In the genomic region with DNA sequence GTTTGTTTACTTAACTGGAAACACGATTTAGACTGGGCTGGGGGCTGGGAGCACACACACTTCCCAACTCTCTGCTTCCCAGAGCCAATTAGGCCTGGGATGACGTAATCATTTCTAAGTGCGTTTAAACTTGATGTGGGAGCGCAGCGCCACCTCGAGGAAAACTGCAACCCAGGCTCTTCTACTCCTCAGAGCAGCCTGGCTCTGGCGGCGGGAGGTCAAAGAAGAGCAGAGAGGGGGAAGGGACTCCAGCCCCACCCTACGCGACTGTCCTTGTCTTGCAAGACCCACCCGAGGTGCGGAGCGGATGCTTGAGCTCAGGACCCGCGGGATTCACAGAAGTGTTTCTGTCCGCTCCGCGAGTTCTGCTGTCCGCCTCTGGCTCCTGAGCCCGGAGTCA, we compare ENCODE assay signal across 9 mouse cellular contexts. TPM values are rescaled to one million over a fixed set of nuclear protein-coding genes. Genes with fewer than 3 reads are reported as not detected.
DNase-seq lines count a peak whose midpoint lies in the region; ATAC-seq lines count a peak whose summit lies in the region.
"Had no signal": no experiment of that assay in that cellular context is flagged by ENCODE, and none has a peak within 500 bp of the region (broad histone marks: within the 10 kb centered on the region; RNA-seq: fewer than 3 reads in every experiment).

No protein-coding gene starts in this region.

- peak; percentile 78 for DNase-seq in CD4-positive, CD25-positive, alpha-beta regulatory T cell, adult 2 months (ENCODE audit: low read depth, low spot score)
- peak; percentile 92 for DNase-seq in forebrain, embryonic 11.5 days (ENCODE audit: low spot score)
- DNase-seq in kidney, postnatal 25 days: peak; percentile 91 to 92
- DNase-seq in liver, embryonic 13.5 days: peak; percentile 38
- peak; percentile 38 to 41 for DNase-seq in natural killer cell, adult 2 months (ENCODE audit: low spot score in 2 of 2)

- H3K27ac ChIP-seq in brown adipose tissue, adult 24 weeks (replicated peaks; ENCODE audit: low read depth, low read length): no peak overlapping the region; the same call in 1 of the 2 replicates
- H3K27ac ChIP-seq in forebrain, embryonic 11.5 days (ENCODE audit: low read depth, low read length): no peak overlapping the region
- no peak overlapping the region for H3K27ac ChIP-seq in heart, embryonic 15.5 days
- no peak overlapping the region for H3K27ac ChIP-seq in liver, embryonic 13.5 days
- no peak overlapping the region for H3K27ac ChIP-seq in stomach, embryonic 15.5 days

- no peaks in the 10 kb centered on the region for H3K4me1 ChIP-seq in brown adipose tissue, adult 24 weeks (ENCODE audit: control insufficient read depth, insufficient read depth, insufficient read length, low read length)
- H3K4me1 ChIP-seq in forebrain, embryonic 11.5 days (replicated peaks; ENCODE audit: control insufficient read depth, insufficient read depth, low read length): peaks cover 9% of the 10 kb centered on the region
- peaks cover 25% of the 10 kb centered on the region for H3K4me1 ChIP-seq in heart, embryonic 15.5 days (replicated peaks)
- peaks cover 7% of the 10 kb centered on the region; the same call in 1 of the 2 replicates for H3K4me1 ChIP-seq in liver, embryonic 13.5 days (replicated peaks)
- peaks cover 20% of the 10 kb centered on the region for H3K4me1 ChIP-seq in stomach, embryonic 15.5 days

- no peaks in the 10 kb centered on the region for H3K9me3 ChIP-seq in forebrain, embryonic 11.5 days (ENCODE audit: control insufficient read depth, low read length)
- no peaks in the 10 kb centered on the region for H3K9me3 ChIP-seq in heart, embryonic 15.5 days (replicated peaks)
- no peaks in the 10 kb centered on the region for H3K9me3 ChIP-seq in liver, embryonic 13.5 days (replicated peaks)
- no peaks in the 10 kb centered on the region for H3K9me3 ChIP-seq in stomach, embryonic 15.5 days

- no peaks in the 10 kb centered on the region for H3K27me3 ChIP-seq in forebrain, embryonic 11.5 days (ENCODE audit: control insufficient read depth, insufficient read depth, low read length)
- H3K27me3 ChIP-seq in heart, embryonic 15.5 days: peaks cover 8% of the 10 kb centered on the region; the same call in 1 of the 2 replicates
- H3K27me3 ChIP-seq in liver, embryonic 13.5 days: peaks cover 27% of the 10 kb centered on the region
- no peaks in the 10 kb centered on the region for H3K27me3 ChIP-seq in stomach, embryonic 15.5 days (replicated peaks)

- ATAC-seq in forebrain, embryonic 11.5 days (replicated peaks; ENCODE audit: low FRiP score): peak; percentile 72
- ATAC-seq in heart, embryonic 15.5 days (replicated peaks; ENCODE audit: insufficient number of reproducible peaks, insufficient read depth, low FRiP score, low read depth): peak; percentile 59
- 0 out of 2 replicates have a peak, but pooled peaks have one; percentile 28 for ATAC-seq in liver, embryonic 13.5 days (ENCODE audit: low read depth)
- ATAC-seq in stomach, embryonic 15.5 days (ENCODE audit: insufficient read depth, low FRiP score, low read depth): peak; percentile 70

- peak overlapping the region; percentile 59 for H3K4me2 ChIP-seq in forebrain, embryonic 11.5 days (ENCODE audit: low read depth, low read length, severe bottlenecking)
- H3K4me2 ChIP-seq in heart, embryonic 15.5 days: peak overlapping the region; percentile 96
- H3K4me2 ChIP-seq in liver, embryonic 13.5 days: peak overlapping the region; percentile 67
- peak overlapping the region; percentile 87 for H3K4me2 ChIP-seq in stomach, embryonic 15.5 days

- H3K9ac ChIP-seq in forebrain, embryonic 11.5 days (ENCODE audit: low read length): peak overlapping the region; percentile 46
- H3K9ac ChIP-seq in heart, embryonic 15.5 days: peak overlapping the region; percentile 66
- peak overlapping the region; percentile 41; the same call in 1 of the 2 replicates for H3K9ac ChIP-seq in liver, embryonic 13.5 days
- no peak overlapping the region for H3K9ac ChIP-seq in stomach, embryonic 15.5 days

- no peaks in the 10 kb centered on the region for H3K36me3 ChIP-seq in forebrain, embryonic 11.5 days (ENCODE audit: control insufficient read depth, insufficient read depth, low read length)
- H3K36me3 ChIP-seq in heart, embryonic 15.5 days: no peaks in the 10 kb centered on the region
- H3K36me3 ChIP-seq in liver, embryonic 13.5 days: no peaks in the 10 kb centered on the region
- H3K36me3 ChIP-seq in stomach, embryonic 15.5 days: no peaks in the 10 kb centered on the region

- peak overlapping the region; percentile 58 for H3K4me3 ChIP-seq in brown adipose tissue, adult 24 weeks (ENCODE audit: insufficient read depth, low read depth, low read length)
- H3K4me3 ChIP-seq in forebrain, embryonic 11.5 days (ENCODE audit: low read depth, low read length): peak overlapping the region; percentile 23
- peak overlapping the region; percentile 55 for H3K4me3 ChIP-seq in heart, embryonic 15.5 days
- peak overlapping the region; percentile 43 for H3K4me3 ChIP-seq in liver, embryonic 13.5 days (replicated peaks)
- H3K4me3 ChIP-seq in stomach, embryonic 15.5 days (replicated peaks): peak overlapping the region; percentile 46
- H3K4me3 ChIP-seq: erythroblast, embryonic 14.5 days had no signal

- 2% methylated on average over 20 of the region's 20 CpGs for WGBS in forebrain, embryonic 11.5 days
- WGBS in heart, embryonic 15.5 days: 2% methylated on average over 20 of the region's 20 CpGs
- WGBS in liver, embryonic 13.5 days (ENCODE audit: insufficient replicate concordance): 2% methylated on average over 20 of the region's 20 CpGs
- WGBS in stomach, embryonic 15.5 days: 2% methylated on average over 20 of the region's 20 CpGs

RNA-seq across cellular contexts. Expression of gene Shisa4, which starts 6.8 kb away (rescaled TPM):
- 2.1 and 3.2 TPM in 2 replicates for polyA plus RNA-seq in brown adipose tissue, adult 24 weeks (2012; ENCODE audit: insufficient read depth, insufficient read length, missing spikeins)
- 50.3 and 58.7 TPM in 2 replicates for polyA plus RNA-seq in forebrain, embryonic 11.5 days (2014; fragmentation: Nextera tagmentation; extraction: Ambion mirVana)
- 26.0 and 33.0 TPM in 2 replicates for polyA plus RNA-seq in heart, embryonic 15.5 days (2015; fragmentation: Nextera tagmentation; extraction: Ambion mirVana)
- polyA plus RNA-seq in liver, embryonic 13.5 days (2015; fragmentation: Nextera tagmentation; extraction: Ambion mirVana): 2.4 and 2.9 TPM in 2 replicates
- polyA plus RNA-seq in stomach, embryonic 15.5 days (2015; fragmentation: Nextera tagmentation; extraction: Ambion mirVana): 42.3 and 44.1 TPM in 2 replicates
- polyA plus RNA-seq: erythroblast, embryonic 14.5 days had no signal

RNA-seq across cellular contexts. Expression of gene Lmod1, which starts 43.6 kb away (rescaled TPM):
- polyA plus RNA-seq in brown adipose tissue, adult 24 weeks (2012; ENCODE audit: insufficient read depth, insufficient read length, missing spikeins): 1.8 and 2.1 TPM in 2 replicates
- 0.67 and 0.68 TPM in 2 replicates for polyA plus RNA-seq in forebrain, embryonic 11.5 days (2014; fragmentation: Nextera tagmentation; extraction: Ambion mirVana)
- polyA plus RNA-seq in heart, embryonic 15.5 days (2015; fragmentation: Nextera tagmentation; extraction: Ambion mirVana): 2.0 and 3.6 TPM in 2 replicates
- 0.09 and 0.10 TPM in 2 replicates for polyA plus RNA-seq in liver, embryonic 13.5 days (2015; fragmentation: Nextera tagmentation; extraction: Ambion mirVana)
- polyA plus RNA-seq in stomach, embryonic 15.5 days (2015; fragmentation: Nextera tagmentation; extraction: Ambion mirVana): 13.0 and 14.0 TPM in 2 replicates
- polyA plus RNA-seq: erythroblast, embryonic 14.5 days had no signal

RNA-seq across cellular contexts. Expression of gene Timm17a, which starts 54.7 kb away (rescaled TPM):
- 295 and 336 TPM in 2 replicates for polyA plus RNA-seq in brown adipose tissue, adult 24 weeks (2012; ENCODE audit: insufficient read depth, insufficient read length, missing spikeins)
- 165 and 167 TPM in 2 replicates for polyA plus RNA-seq in forebrain, embryonic 11.5 days (2014; fragmentation: Nextera tagmentation; extraction: Ambion mirVana)
- polyA plus RNA-seq in heart, embryonic 15.5 days (2015; fragmentation: Nextera tagmentation; extraction: Ambion mirVana): 287 and 387 TPM in 2 replicates
- 203 and 204 TPM in 2 replicates for polyA plus RNA-seq in liver, embryonic 13.5 days (2015; fragmentation: Nextera tagmentation; extraction: Ambion mirVana)
- 188 and 218 TPM in 2 replicates for polyA plus RNA-seq in stomach, embryonic 15.5 days (2015; fragmentation: Nextera tagmentation; extraction: Ambion mirVana)

Comparison
In these comparisons a context has a peak if more than half of its experiments do, and no peak if none do; other contexts are left out.
1. DNase-seq: peak in every context shown above with its lines; median percentile 92 in forebrain, embryonic 11.5 days; 92 in kidney, postnatal 25 days; 78 in CD4-positive, CD25-positive, alpha-beta regulatory T cell, adult 2 months; 40 in natural killer cell, adult 2 months; 38 in liver, embryonic 13.5 days.